Mouse (Mus musculus): ENCODE results near the gene Mt3. TPM values are rescaled to one million over a fixed set of nuclear protein-coding genes. Genes with fewer than 3 reads are reported as not detected.
A peak's percentile ranks its signal among the peaks of the same experiment; 100 is the strongest.

The Mt3 gene
- polyA plus RNA-seq, 1 experiment from 2014 or later, result 6.8 TPM

DNA sequence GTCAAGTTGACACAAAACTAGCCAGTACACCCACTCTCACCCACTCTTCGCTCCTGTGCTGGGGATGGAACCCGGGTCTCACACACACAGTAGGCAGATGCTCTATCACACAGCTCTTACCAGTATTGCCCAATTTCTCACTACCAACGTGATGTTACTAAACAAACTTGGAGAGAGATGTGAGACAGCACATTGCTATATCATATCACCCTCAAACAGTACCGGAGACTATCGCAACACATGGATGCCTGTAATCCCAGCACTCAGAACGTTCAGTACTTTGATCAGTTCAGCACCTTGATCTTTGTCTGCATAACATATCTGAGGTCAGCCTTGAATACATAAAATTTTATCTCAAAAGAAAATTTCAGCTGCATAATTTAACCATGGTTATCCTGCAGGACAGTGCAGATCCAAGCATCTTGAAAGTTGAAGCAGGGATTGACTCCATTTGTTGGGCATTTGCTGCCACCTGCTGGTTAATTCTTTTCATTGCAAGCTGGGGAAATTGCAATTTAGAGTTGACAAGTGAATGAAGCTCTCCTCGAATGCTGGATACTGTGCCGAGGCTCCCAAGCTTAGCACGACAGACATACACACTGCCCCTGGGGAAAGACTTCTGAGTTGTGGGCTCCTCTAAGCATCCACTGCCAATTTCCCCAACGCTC, 46.9 kb downstream of the Mt3 start:
- H3K4me3 ChIP-seq, result no peak overlapping the region
- peak; percentile 72 for DNase-seq (ENCODE audit: low spot score)
- H3K27me3 ChIP-seq (ENCODE audit: low read depth, poor library complexity, severe bottlenecking), result no peaks in the 10 kb centered on the region
- WGBS, result 45% methylated on average over 10 of the region's 10 CpGs
- no peaks in the 10 kb centered on the region for H3K4me1 ChIP-seq
- no peak overlapping the region for H3K27ac ChIP-seq (replicated peaks)
- no peaks in the 10 kb centered on the region for H3K9me3 ChIP-seq (replicated peaks)
- no peaks in the 10 kb centered on the region for H3K36me3 ChIP-seq

Other genes starting within 250 kb of the Mt3 start
- 47.0 and 50.8 TPM in 2 replicates for gene Amfr, start 139.8 kb upstream of the Mt3 start, polyA plus RNA-seq (2016; fragmentation: Nextera tagmentation; extraction: Ambion mirVana)
- gene Nudt21, start 115.6 kb upstream of the Mt3 start, polyA plus RNA-seq (2016; fragmentation: Nextera tagmentation; extraction: Ambion mirVana), result 181 and 182 TPM in 2 replicates
- gene Ogfod1, start 115.4 kb upstream of the Mt3 start, polyA plus RNA-seq (2016; fragmentation: Nextera tagmentation; extraction: Ambion mirVana), result 10.8 and 11.6 TPM in 2 replicates
- gene Bbs2, start 53.7 kb upstream of the Mt3 start, polyA plus RNA-seq (2016; fragmentation: Nextera tagmentation; extraction: Ambion mirVana), result 16.0 and 19.2 TPM in 2 replicates
- not detected in 2 replicates for gene Mt4, start 15.4 kb upstream of the Mt3 start, polyA plus RNA-seq (2016; fragmentation: Nextera tagmentation; extraction: Ambion mirVana)
- 32.3 and 55.8 TPM in 2 replicates for gene Mt2, start 20.1 kb downstream of the Mt3 start, polyA plus RNA-seq (2016; fragmentation: Nextera tagmentation; extraction: Ambion mirVana)
- 131 and 201 TPM in 2 replicates for gene Mt1, start 26.5 kb downstream of the Mt3 start, polyA plus RNA-seq (2016; fragmentation: Nextera tagmentation; extraction: Ambion mirVana)
- gene Nup93, start 62.0 kb downstream of the Mt3 start, polyA plus RNA-seq (2016; fragmentation: Nextera tagmentation; extraction: Ambion mirVana), result 133 and 142 TPM in 2 replicates
- not detected in 2 replicates for gene Slc12a3, start 176.6 kb downstream of the Mt3 start, polyA plus RNA-seq (2016; fragmentation: Nextera tagmentation; extraction: Ambion mirVana)
- gene Herpud1, start 233.8 kb downstream of the Mt3 start, polyA plus RNA-seq (2016; fragmentation: Nextera tagmentation; extraction: Ambion mirVana), result 56.2 and 57.7 TPM in 2 replicates